Mouse (Mus musculus): ENCODE data around the gene Rdh9.

GRCm38 (mm10) chr10:127800891-127801290 lies 24.7 kb downstream of the Rdh9 start, which contains the start of gene Rdh16:
- no peak for TF ChIP-seq CTCF (conservative IDR thresholded peaks at IDR 0.05; ENCODE audit: insufficient read depth, insufficient read length, low read depth, low read length)
- TF ChIP-seq POLR2A (IDR thresholded peaks at IDR 0.05; ENCODE audit: low read depth, low read length), result peak; percentile 41
